Mouse (Mus musculus) stomach, embryonic 16.5 days (tissue): ENCODE data around the gene Pbx1. TPM values are rescaled to one million over a fixed set of nuclear protein-coding genes. Genes with fewer than 3 reads are reported as not detected.

Experiments used
- ATAC-seq: fragments of 200-750 bp; cut with Nextera tagmentation; 2 replicates; pipeline ENCODE4 v1.8.0; 2017; ENCODE audit warnings: moderate number of reproducible peaks, moderate TSS enrichment; ENCODE audit not compliant: insufficient read depth, low FRiP score
- H3K27ac ChIP-seq: fragments of 300-500 bp; sonication (generic); 2 replicates; pipeline ENCODE4 v1.5.1; 2014; ENCODE audit warnings: low read length
- H3K27me3 ChIP-seq: fragments of 300-500 bp; sonication (generic); 2 replicates; pipeline ENCODE4 v1.6.1; 2014; ENCODE audit warnings: low read length, control low read depth, mixed read lengths; ENCODE audit not compliant: control insufficient read depth, insufficient read depth
- H3K36me3 ChIP-seq: fragments of 300-500 bp; sonication (generic); 2 replicates; pipeline ENCODE4 v1.6.1; 2014; ENCODE audit warnings: low read length; ENCODE audit not compliant: control insufficient read depth, insufficient read depth
- H3K4me1 ChIP-seq: fragments of 300-500 bp; sonication (generic); 2 replicates; pipeline ENCODE4 v1.6.1; 2014; ENCODE audit warnings: low read length, control low read depth, mixed read lengths; ENCODE audit not compliant: control insufficient read depth, insufficient read depth
- H3K4me2 ChIP-seq: fragments of 300-500 bp; sonication (generic); 2 replicates; pipeline ENCODE4 v1.6.1; 2014; ENCODE audit warnings: low read depth, low read length, mixed read lengths
- H3K4me3 ChIP-seq: fragments of 300-500 bp; sonication (generic); replicated peaks from 2 replicates; pipeline ENCODE4 v1.5.1; 2014; ENCODE audit warnings: mild to moderate bottlenecking, low read length
- H3K9ac ChIP-seq: fragments of 300-500 bp; sonication (generic); 2 replicates; pipeline ENCODE4 v1.6.1; 2014; ENCODE audit warnings: low read length
- H3K9me3 ChIP-seq: fragments of 300-500 bp; sonication (generic); replicated peaks from 2 replicates; pipeline ENCODE4 v1.6.1; 2016; ENCODE audit warnings: low read length, control low read depth; ENCODE audit not compliant: control insufficient read depth
- WGBS: fragments of 180-500 bp; shearing (Covaris S2); extraction: QIAGEN DNeasy Blood & Tissue Kit; methylation state at CpG from one replicate; pipeline ENCODE4 v1.1.7; 2014; 5-methylcytosine and 5-hydroxymethylcytosine counted together
- polyA plus RNA-seq: library from polyadenylated mRNA; unstranded; fragments of >200 nt; fragmentation: Nextera tagmentation; extraction: Ambion mirVana; gene quantifications from 2 replicates; pipeline ENCODE4 v1.2.1, GENCODE M21; 2015

Gene Pbx1
- polyA plus RNA-seq, 1 experiment from 2014 or later = 35.6 TPM

- Histone ChIP-seq H3K4me2 (no peak overlapping the region), H3K9ac (no peak overlapping the region), H3K36me3 (no peaks in the 10 kb centered on the region), H3K9me3 (no peaks in the 10 kb centered on the region), H3K4me3 (no peak overlapping the region), H3K27me3 (no peaks in the 10 kb centered on the region), H3K4me1 (peaks cover 51% of the 10 kb centered on the region), H3K27ac (peak overlapping the region; percentile 52)
- 51% methylated on average over 15 of the region's 15 CpGs for WGBS
- ATAC-seq = no peak
Observed at GRCm38 (mm10) chr1:168283841-168284565, 148.1 kb downstream of the Pbx1 start.

- H3K4me2 ChIP-seq = no peak overlapping the region
- H3K9me3 ChIP-seq = no peaks in the 10 kb centered on the region
- 72% methylated on average over 2 of the region's 2 CpGs for WGBS
- no peak overlapping the region for H3K9ac ChIP-seq
- peaks cover 45% of the 10 kb centered on the region for H3K4me1 ChIP-seq
- H3K27me3 ChIP-seq = no peaks in the 10 kb centered on the region
- ATAC-seq = no peak
- H3K27ac ChIP-seq = no peak overlapping the region
- no peak overlapping the region for H3K4me3 ChIP-seq
- no peaks in the 10 kb centered on the region for H3K36me3 ChIP-seq
Observed at GRCm38 (mm10) chr1:168283421-168283820, 148.6 kb downstream of the Pbx1 start.

- Histone ChIP-seq H3K36me3 (no peaks in the 10 kb centered on the region), H3K27ac (no peak overlapping the region), H3K9me3 (no peaks in the 10 kb centered on the region), H3K27me3 (no peaks in the 10 kb centered on the region), H3K4me1 (no peaks in the 10 kb centered on the region), H3K4me2 (no peak overlapping the region), H3K4me3 (no peak overlapping the region), H3K9ac (no peak overlapping the region)
- no peak for ATAC-seq
- WGBS = 80% methylated on average over 5 of the region's 5 CpGs
Observed at GRCm38 (mm10) chr1:168275678-168276077, 156.4 kb downstream of the Pbx1 start.

GRCm38 (mm10) chr1:168274296-168274695, 157.8 kb downstream of the Pbx1 start:
- 91% methylated on average over 4 of the region's 4 CpGs for WGBS
- ATAC-seq = no peak
- Histone ChIP-seq H3K4me1 (no peaks in the 10 kb centered on the region), H3K4me2 (no peak overlapping the region), H3K36me3 (no peaks in the 10 kb centered on the region), H3K9me3 (no peaks in the 10 kb centered on the region), H3K4me3 (no peak overlapping the region), H3K27me3 (no peaks in the 10 kb centered on the region), H3K27ac (no peak overlapping the region), H3K9ac (no peak overlapping the region)

- ATAC-seq = no peak
Observed at GRCm38 (mm10) chr1:168272091-168272490, 160.0 kb downstream of the Pbx1 start.

GRCm38 (mm10) chr1:168271207-168271606, 160.9 kb downstream of the Pbx1 start:
- Histone ChIP-seq H3K4me3 (no peak overlapping the region), H3K27ac (peak overlapping the region; percentile 25), H3K4me1 (peaks cover 8% of the 10 kb centered on the region; the same call in 1 of the 2 replicates), H3K9me3 (no peaks in the 10 kb centered on the region), H3K4me2 (no peak overlapping the region), H3K36me3 (no peaks in the 10 kb centered on the region), H3K9ac (no peak overlapping the region), H3K27me3 (no peaks in the 10 kb centered on the region)
- ATAC-seq = no peak
- WGBS = 86% methylated on average over 4 of the region's 4 CpGs

More at GRCm38 (mm10) chr1:168272091-168272490, 160.0 kb downstream of the Pbx1 start:
- Histone ChIP-seq H3K27ac (peak overlapping the region; percentile 69; the same call in 1 of the 2 replicates), H3K9me3 (no peaks in the 10 kb centered on the region), H3K27me3 (no peaks in the 10 kb centered on the region), H3K4me1 (peaks cover 8% of the 10 kb centered on the region; the same call in 1 of the 2 replicates), H3K36me3 (no peaks in the 10 kb centered on the region), H3K4me3 (no peak overlapping the region), H3K4me2 (no peak overlapping the region), H3K9ac (no peak overlapping the region)
- 78% methylated on average over 2 of the region's 2 CpGs for WGBS

GRCm38 (mm10) chr1:168268751-168269623, 163.1 kb downstream of the Pbx1 start:
- Histone ChIP-seq H3K27ac (peak overlapping the region; percentile 10; the same call in 1 of the 2 replicates), H3K4me2 (no peak overlapping the region), H3K9ac (no peak overlapping the region), H3K4me1 (peaks cover 8% of the 10 kb centered on the region; the same call in 1 of the 2 replicates), H3K4me3 (no peak overlapping the region), H3K9me3 (no peaks in the 10 kb centered on the region), H3K27me3 (no peaks in the 10 kb centered on the region), H3K36me3 (no peaks in the 10 kb centered on the region)
- 74% methylated on average over 12 of the region's 12 CpGs for WGBS
- no peak for ATAC-seq

- H3K36me3 ChIP-seq = no peaks in the 10 kb centered on the region
- WGBS = 69% methylated on average over 4 of the region's 4 CpGs
- no peak overlapping the region for H3K9ac ChIP-seq
- no peak overlapping the region for H3K4me2 ChIP-seq
- H3K9me3 ChIP-seq = no peaks in the 10 kb centered on the region
- H3K4me1 ChIP-seq = peaks cover 8% of the 10 kb centered on the region; the same call in 1 of the 2 replicates
- H3K27ac ChIP-seq = 0 out of 2 replicates have a peak overlapping the region, but pooled peaks have one; percentile 10
- ATAC-seq = no peak
- H3K4me3 ChIP-seq = no peak overlapping the region
- H3K27me3 ChIP-seq = no peaks in the 10 kb centered on the region
Observed at GRCm38 (mm10) chr1:168268224-168268623, 163.8 kb downstream of the Pbx1 start.
